Mouse (Mus musculus) CH12.LX (cell line): ENCODE results near the gene Lpin2.

Experiments
- CHD1 ChIP-seq: IDR thresholded peaks from 2 replicates; pipeline ENCODE4 v1.6.1; 2012; ENCODE audit warnings: low read depth, low read length, improper control_type of control experiment, inconsistent platforms
- CHD2 ChIP-seq: IDR thresholded peaks from 2 replicates; pipeline ENCODE4 v1.6.1; 2011; ENCODE audit warnings: low read length, improper control_type of control experiment
- E2F4 ChIP-seq: IDR thresholded peaks from 2 replicates; pipeline ENCODE4 v1.6.1; 2011; ENCODE audit warnings: low read depth, low read length, improper control_type of control experiment; ENCODE audit not compliant: insufficient replicate concordance
- ELF1 ChIP-seq: IDR thresholded peaks from 2 replicates; pipeline ENCODE4 v1.6.1; 2014; ENCODE audit warnings: low read depth, mild to moderate bottlenecking, inconsistent platforms, low read length, improper control_type of control experiment
- ETS1 ChIP-seq: conservative IDR thresholded peaks from 2 replicates; pipeline ENCODE4 v1.6.1; 2012; ENCODE audit warnings: low read depth, mild to moderate bottlenecking, inconsistent platforms, low read length, improper control_type of control experiment, moderate library complexity
- MXI1 ChIP-seq: IDR thresholded peaks from 2 replicates; pipeline ENCODE4 v1.6.1; 2011; ENCODE audit warnings: mild to moderate bottlenecking, low read depth, low read length, improper control_type of control experiment
- POLR2A ChIP-seq: IDR thresholded peaks from 2 replicates; pipeline ENCODE4 v1.6.1; 2011; ENCODE audit warnings: low read depth, mild to moderate bottlenecking, improper control_type of control experiment, low read length
- TBP ChIP-seq: conservative IDR thresholded peaks from 2 replicates; pipeline ENCODE4 v1.6.1; 2011; ENCODE audit warnings: low read depth, low read length, improper control_type of control experiment
- TCF12 ChIP-seq: IDR thresholded peaks from 2 replicates; pipeline ENCODE4 v1.6.1; 2014; ENCODE audit warnings: low read depth, mild to moderate bottlenecking, inconsistent platforms, low read length, improper control_type of control experiment
- ZMIZ1 ChIP-seq: IDR thresholded peaks from 2 replicates; pipeline ENCODE4 v1.6.1; 2012; ENCODE audit warnings: low read depth, mild to moderate bottlenecking, inconsistent platforms, low read length, improper control_type of control experiment
- ZNF384 ChIP-seq: IDR thresholded peaks from 2 replicates; pipeline ENCODE4 v1.6.1; 2012; ENCODE audit warnings: low read depth, low read length, improper control_type of control experiment, inconsistent platforms

DNA sequence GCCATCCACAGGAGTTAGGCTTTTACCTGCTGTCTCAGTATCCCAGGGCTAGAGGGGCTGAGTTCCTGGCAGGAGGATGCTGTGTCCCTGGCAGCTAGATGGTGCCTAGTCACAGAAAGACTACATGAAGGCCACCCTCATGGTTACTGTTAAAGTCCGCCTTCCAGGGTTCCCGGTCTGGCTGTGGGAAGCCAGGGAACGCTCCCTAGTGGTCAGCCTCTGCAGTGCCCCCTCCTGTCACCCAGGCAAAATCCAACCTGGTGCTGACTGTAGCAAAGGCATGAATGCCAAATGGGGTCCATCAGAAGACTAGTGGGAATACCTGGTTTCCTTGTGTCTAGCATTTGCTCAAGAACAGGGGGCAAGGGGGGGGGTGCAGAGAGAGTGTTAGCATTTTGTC is 78.3 kb downstream of the Lpin2 start:
- TF ChIP-seq MXI1 (no peak), E2F4 (no peak), ZMIZ1 (no peak), ZNF384 (no peak), ETS1 (no peak), ELF1 (no peak), POLR2A (no peak), CHD2 (no peak), TBP (no peak), TCF12 (no peak), CHD1 (no peak)
